ENCODE assay signal across 8 mouse cellular contexts in genomic region chr5:72559544-72560049, GRCm38 (mm10). TPM values are rescaled to one million over a fixed set of nuclear protein-coding genes. Genes with fewer than 3 reads are reported as not detected.
DNase-seq lines count a peak whose midpoint lies in the region; ATAC-seq lines count a peak whose summit lies in the region.

Gene Nfxl1, minus strand, starts transcription at chr5:72559684.

- peak within 1 kb of the TSS; percentile 54 to 73; a peak in 2 of 4 replicates for H3K27ac ChIP-seq in heart, embryonic 14.5 days (replicated peaks in 1 of 2; ENCODE audit: control insufficient read depth in 1 of 2, insufficient read depth in 1 of 2, low read depth in 2 of 2, low read length in 2 of 2)
- peak within 1 kb of the TSS; percentile 61 for H3K27ac ChIP-seq in liver, embryonic 13.5 days
- peak within 1 kb of the TSS; percentile 82 for H3K27ac ChIP-seq in stomach, embryonic 16.5 days (ENCODE audit: low read length)

- ATAC-seq in CD4-positive, CD25-positive, alpha-beta regulatory T cell, adult 4 months, result peak; percentile 96
- peak; percentile 96 for ATAC-seq in heart, embryonic 14.5 days (ENCODE audit: insufficient number of reproducible peaks, insufficient read depth, low FRiP score, low read depth)
- peak; percentile 94 for ATAC-seq in liver, embryonic 13.5 days (ENCODE audit: low read depth)
- ATAC-seq in stomach, embryonic 16.5 days (ENCODE audit: insufficient read depth, low FRiP score), result peak; percentile 95

- H3K36me3 ChIP-seq in heart, embryonic 14.5 days (ENCODE audit: control insufficient read depth, insufficient read depth, low read length), result peaks cover 15% of the 10 kb centered on the region
- H3K36me3 ChIP-seq in liver, embryonic 13.5 days, result peaks cover 5% of the 10 kb centered on the region
- H3K36me3 ChIP-seq in stomach, embryonic 16.5 days (ENCODE audit: control insufficient read depth, insufficient read depth, low read length), result peaks cover under 1% of the 10 kb centered on the region; the same call in 1 of the 2 replicates

- H3K4me1 ChIP-seq in heart, embryonic 14.5 days (ENCODE audit: control insufficient read depth in 2 of 2, insufficient read depth in 2 of 2, low read length in 2 of 2), result peaks cover 2 to 10% of the 10 kb centered on the region in 2 experiments; a peak in 3 of 4 replicates
- peaks cover 20% of the 10 kb centered on the region for H3K4me1 ChIP-seq in liver, embryonic 13.5 days (replicated peaks)
- no peaks in the 10 kb centered on the region for H3K4me1 ChIP-seq in stomach, embryonic 16.5 days (ENCODE audit: control insufficient read depth, insufficient read depth, low read length)

- DNase-seq in c-Kit-negative CD71-positive TER-119-positive erythroid progenitor cells, embryonic 14.5 days (ENCODE audit: low read depth, low spot score), result peak; percentile 99
- DNase-seq in fibroblast of lung, adult 2 months (ENCODE audit: low read depth), result peak; percentile 97
- DNase-seq in kidney, postnatal 14 days, result peak; percentile 99
- DNase-seq in liver, embryonic 13.5 days, result peak; percentile 89
- peak; percentile 97 for DNase-seq in neural tube, embryonic 10.5 days (ENCODE audit: extremely low spot score, low spot score)

- peak within 1 kb of the TSS; percentile 77 to 93 for H3K4me3 ChIP-seq in heart, embryonic 14.5 days (ENCODE audit: control insufficient read depth in 1 of 2, insufficient read depth in 1 of 2, low read depth in 1 of 2, low read length in 2 of 2)
- H3K4me3 ChIP-seq in liver, embryonic 13.5 days (replicated peaks), result peak within 1 kb of the TSS; percentile 88
- H3K4me3 ChIP-seq in stomach, embryonic 16.5 days (replicated peaks; ENCODE audit: low read length), result peak within 1 kb of the TSS; percentile 95

- H3K9ac ChIP-seq in heart, embryonic 14.5 days (ENCODE audit: low read length), result peak within 1 kb of the TSS; percentile 91
- peak within 1 kb of the TSS; percentile 93 for H3K9ac ChIP-seq in liver, embryonic 13.5 days
- H3K9ac ChIP-seq in stomach, embryonic 16.5 days (ENCODE audit: low read length), result peak within 1 kb of the TSS; percentile 95

- H3K4me2 ChIP-seq in heart, embryonic 14.5 days (ENCODE audit: low read length), result peak within 1 kb of the TSS; percentile 97
- peak within 1 kb of the TSS; percentile 98 for H3K4me2 ChIP-seq in liver, embryonic 13.5 days
- H3K4me2 ChIP-seq in stomach, embryonic 16.5 days (ENCODE audit: low read depth, low read length), result peak within 1 kb of the TSS; percentile 84

- H3K9me3 ChIP-seq in heart, embryonic 14.5 days (ENCODE audit: control insufficient read depth, low read length), result no peaks in the 10 kb centered on the region
- 0 out of 2 replicates have a peak, but pooled peaks cover 11% of the 10 kb centered on the region for H3K9me3 ChIP-seq in liver, embryonic 13.5 days (replicated peaks)
- H3K9me3 ChIP-seq in stomach, embryonic 16.5 days (replicated peaks; ENCODE audit: control insufficient read depth, low read length), result no peaks in the 10 kb centered on the region

- H3K27me3 ChIP-seq in heart, embryonic 14.5 days (ENCODE audit: control insufficient read depth, insufficient read depth, low read length), result no peaks in the 10 kb centered on the region
- H3K27me3 ChIP-seq in liver, embryonic 13.5 days, result no peaks in the 10 kb centered on the region
- no peaks in the 10 kb centered on the region for H3K27me3 ChIP-seq in stomach, embryonic 16.5 days (ENCODE audit: control insufficient read depth, insufficient read depth, low read length)

- WGBS in heart, embryonic 14.5 days, result under 1% methylated on average over 41 of the region's 42 CpGs
- under 1% methylated on average over 42 of the region's 42 CpGs for WGBS in liver, embryonic 13.5 days (ENCODE audit: insufficient replicate concordance)
- under 1% methylated on average over 42 of the region's 42 CpGs for WGBS in stomach, embryonic 16.5 days

RNA-seq across cellular contexts. Expression of gene Nfxl1, which starts in this region (rescaled TPM):
- polyA plus RNA-seq in CD4-positive, CD25-positive, alpha-beta regulatory T cell, adult 4 months (2017; shearing (Covaris generic)), result 1 to 10 TPM; 2.6 to 2.7 TPM
- 14.2 and 14.3 TPM in 2 replicates for polyA plus RNA-seq in heart, embryonic 14.5 days (2014; fragmentation: Nextera tagmentation; extraction: Ambion mirVana)
- polyA plus RNA-seq in liver, embryonic 13.5 days (2015; fragmentation: Nextera tagmentation; extraction: Ambion mirVana), result 5.9 and 6.2 TPM in 2 replicates
- polyA plus RNA-seq in stomach, embryonic 16.5 days (2015; fragmentation: Nextera tagmentation; extraction: Ambion mirVana), result 13.9 and 14.6 TPM in 2 replicates

Comparison
In these comparisons a context has a peak if more than half of its experiments do, and no peak if none do; other contexts are left out.
1. Peak in every context shown above with its lines: DNase-seq, ATAC-seq, H3K4me3 ChIP-seq and H3K27ac ChIP-seq.